Mouse (Mus musculus) forebrain, embryonic 11.5 days (tissue): ENCODE data around the gene Gm7945. TPM values are rescaled to one million over a fixed set of nuclear protein-coding genes. Genes with fewer than 3 reads are reported as not detected.
"Not testable (repeated sequence)": the region's sequence is repeated elsewhere in the genome, so short reads cannot be mapped to it uniquely, and the experiment has no call there.

Experiments used
- ATAC-seq: fragments of 200-750 bp; cut with Nextera tagmentation; replicated peaks from 2 replicates; pipeline ENCODE4 v1.8.0; 2017; ENCODE audit warnings: moderate TSS enrichment; ENCODE audit not compliant: low FRiP score
- DNase-seq: peaks from one replicate; pipeline ENCODE4 v3.0.0-alpha.2; 2017; ENCODE audit warnings: low spot score
- H3K27ac ChIP-seq: fragments of 300-500 bp; sonication (generic); 2 replicates; pipeline ENCODE4 v1.5.1; 2014; ENCODE audit warnings: low read depth, low read length
- H3K27me3 ChIP-seq: fragments of 300-500 bp; sonication (generic); 2 replicates; pipeline ENCODE4 v1.6.1; 2014; ENCODE audit warnings: mild to moderate bottlenecking, low read length, mixed read lengths; ENCODE audit not compliant: control insufficient read depth, insufficient read depth
- H3K36me3 ChIP-seq: fragments of 300-500 bp; sonication (generic); 2 replicates; pipeline ENCODE4 v1.6.1; 2014; ENCODE audit warnings: mild to moderate bottlenecking, low read length, moderate library complexity, mixed read lengths; ENCODE audit not compliant: control insufficient read depth, insufficient read depth
- H3K4me1 ChIP-seq: fragments of 300-500 bp; sonication (generic); replicated peaks from 2 replicates; pipeline ENCODE4 v1.6.1; 2014; ENCODE audit warnings: low read length, mixed read lengths; ENCODE audit not compliant: control insufficient read depth, insufficient read depth
- H3K4me2 ChIP-seq: fragments of 300-500 bp; sonication (generic); 2 replicates; pipeline ENCODE4 v1.6.1; 2014; ENCODE audit warnings: low read depth, mild to moderate bottlenecking, low read length, moderate library complexity, mixed read lengths; ENCODE audit not compliant: severe bottlenecking
- H3K4me3 ChIP-seq: fragments of 300-500 bp; sonication (generic); 2 replicates; pipeline ENCODE4 v1.5.1; 2014; ENCODE audit warnings: low read depth, low read length
- H3K9ac ChIP-seq: fragments of 300-500 bp; sonication (generic); 2 replicates; pipeline ENCODE4 v1.6.1; 2014; ENCODE audit warnings: low read length
- H3K9me3 ChIP-seq: fragments of 300-500 bp; sonication (generic); 2 replicates; pipeline ENCODE4 v1.6.1; 2016; ENCODE audit warnings: low read length, mixed read lengths; ENCODE audit not compliant: control insufficient read depth
- WGBS: fragments of 180-500 bp; shearing (Covaris S2); extraction: QIAGEN DNeasy Blood & Tissue Kit; methylation state at CpG from one replicate; pipeline ENCODE4 v1.1.7; 2014; 5-methylcytosine and 5-hydroxymethylcytosine counted together
- polyA plus RNA-seq: library from polyadenylated mRNA; unstranded; fragments of >200 nt; fragmentation: Nextera tagmentation; extraction: Ambion mirVana; gene quantifications from 2 replicates; pipeline ENCODE4 v1.2.1, GENCODE M21; 2014

Gene Gm7945
- polyA plus RNA-seq: not detected in 2 replicates

DNA sequence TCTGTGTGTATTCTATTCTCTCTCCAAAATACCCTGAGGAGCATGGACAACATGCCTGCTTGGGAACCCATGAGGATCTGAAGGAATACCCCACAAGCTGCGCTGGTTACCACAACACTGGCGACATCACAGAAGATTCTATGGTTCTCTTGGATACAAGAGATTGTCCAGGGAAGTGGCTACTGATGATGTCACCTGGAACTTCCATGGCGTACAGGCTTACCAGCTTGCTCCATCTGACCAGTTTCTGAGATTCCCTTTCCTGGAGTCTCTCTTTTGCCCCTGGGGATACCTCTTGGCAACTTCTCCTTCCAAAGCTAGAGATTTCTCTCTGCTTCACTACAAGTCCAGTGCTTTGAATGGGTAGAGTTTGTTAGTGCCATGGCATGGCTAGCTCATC, at the start of gene Gm7945:
Gm7945 (minus strand) TSS at position 101 of the 400 bp plus-strand sequence.
- WGBS: no CpG with 5 or more reads among the region's 3 CpGs
- not testable (repeated sequence) for H3K27me3 ChIP-seq, H3K9me3 ChIP-seq, H3K9ac ChIP-seq, H3K4me2 ChIP-seq, H3K36me3 ChIP-seq, H3K27ac ChIP-seq, DNase-seq, H3K4me1 ChIP-seq, ATAC-seq, H3K4me3 ChIP-seq

DNA sequence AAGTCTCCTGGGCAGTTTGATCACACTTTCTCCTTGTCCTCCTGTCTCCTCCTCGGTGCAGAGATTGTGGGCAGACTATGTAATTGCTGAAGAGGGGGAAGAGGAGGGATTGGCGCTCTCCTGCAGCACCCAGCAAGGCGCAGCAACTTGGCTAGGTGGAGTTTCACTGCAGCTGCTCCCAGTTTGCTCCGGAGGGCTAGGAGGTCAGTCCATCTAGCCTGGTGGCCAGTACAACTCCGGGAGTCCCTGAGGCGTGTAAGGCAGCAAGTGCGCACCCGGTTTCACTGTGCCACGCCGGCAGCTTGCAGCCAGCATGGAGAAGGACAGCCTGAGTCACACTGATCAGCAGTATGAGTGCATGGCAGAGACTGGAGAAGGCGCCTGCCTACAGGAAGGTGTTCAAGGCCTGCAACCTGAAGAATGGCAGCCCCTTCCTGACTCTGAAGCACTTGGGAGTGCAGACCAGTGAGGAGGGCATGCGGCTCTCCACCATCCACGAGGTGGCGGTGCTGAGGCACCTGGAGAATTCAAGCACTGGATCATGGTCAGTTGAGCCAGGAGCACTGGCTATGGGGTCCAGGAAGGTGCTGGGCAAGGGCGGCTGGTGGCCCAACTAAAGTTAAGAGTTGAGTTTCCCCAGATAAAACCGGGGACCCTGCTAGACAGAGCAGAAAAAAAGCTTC, 39.4 kb upstream of the Gm7945 start:
- peak; percentile 54 for DNase-seq
- not testable (repeated sequence) for H3K27ac ChIP-seq, H3K36me3 ChIP-seq, H3K27me3 ChIP-seq, H3K4me1 ChIP-seq, H3K9me3 ChIP-seq, ATAC-seq, H3K4me2 ChIP-seq, H3K4me3 ChIP-seq, H3K9ac ChIP-seq
- WGBS: 20% methylated on average over 10 of the region's 16 CpGs

DNA sequence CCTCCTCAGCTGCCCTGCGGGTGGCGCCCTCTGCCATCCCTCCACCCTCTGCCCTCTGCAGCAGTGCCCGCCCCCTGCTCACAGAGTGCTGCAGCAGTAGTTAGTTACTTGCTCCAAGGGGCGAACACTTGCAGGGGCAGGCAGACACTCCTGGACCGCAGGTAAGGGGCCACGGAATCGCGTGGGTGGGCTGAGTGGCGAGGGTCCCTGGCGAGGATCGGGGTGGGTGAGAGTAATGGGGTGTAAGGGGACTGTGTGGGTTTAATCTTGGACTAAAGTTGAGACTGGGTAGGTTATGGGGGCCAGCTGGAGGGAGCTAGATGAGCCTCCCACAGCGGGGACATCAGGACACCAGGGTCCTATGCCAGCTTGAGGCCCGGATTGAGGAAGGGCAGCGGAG, 38.5 kb upstream of the Gm7945 start:
- H3K4me1 ChIP-seq, H3K4me3 ChIP-seq, H3K27ac ChIP-seq, H3K9ac ChIP-seq, H3K9me3 ChIP-seq, H3K4me2 ChIP-seq, H3K27me3 ChIP-seq, H3K36me3 ChIP-seq, ATAC-seq: not testable (repeated sequence)
- DNase-seq: peak; percentile 44
- WGBS: 5% methylated on average over 11 of the region's 14 CpGs

DNA sequence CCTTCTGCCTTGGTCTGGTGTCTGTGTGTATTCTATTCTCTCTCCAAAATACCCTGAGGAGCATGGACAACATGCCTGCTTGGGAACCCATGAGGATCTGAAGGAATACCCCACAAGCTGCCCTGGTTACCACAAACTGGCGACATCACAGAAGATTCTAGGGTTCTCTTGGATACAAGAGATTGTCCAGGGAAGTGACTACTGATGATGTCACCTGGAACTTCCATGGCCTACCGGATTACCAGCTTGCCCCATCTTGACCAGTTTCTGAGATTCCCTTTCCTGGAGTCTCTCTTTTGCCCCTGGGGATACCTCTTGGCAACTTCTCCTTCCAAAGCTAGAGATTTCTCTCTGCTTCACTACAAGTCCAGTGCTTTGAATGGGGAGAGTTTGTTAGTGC, 22.0 kb upstream of the Gm7945 start, which contains the start of gene Gm6482:
Gm6482 (minus strand) TSS at position 101 of the 400 bp plus-strand sequence.
- DNase-seq, ATAC-seq, H3K4me3 ChIP-seq, H3K27ac ChIP-seq, H3K9me3 ChIP-seq, H3K4me1 ChIP-seq, H3K36me3 ChIP-seq, H3K27me3 ChIP-seq, H3K9ac ChIP-seq, H3K4me2 ChIP-seq: not testable (repeated sequence)
- no CpG with 5 or more reads among the region's 2 CpGs for WGBS

DNA sequence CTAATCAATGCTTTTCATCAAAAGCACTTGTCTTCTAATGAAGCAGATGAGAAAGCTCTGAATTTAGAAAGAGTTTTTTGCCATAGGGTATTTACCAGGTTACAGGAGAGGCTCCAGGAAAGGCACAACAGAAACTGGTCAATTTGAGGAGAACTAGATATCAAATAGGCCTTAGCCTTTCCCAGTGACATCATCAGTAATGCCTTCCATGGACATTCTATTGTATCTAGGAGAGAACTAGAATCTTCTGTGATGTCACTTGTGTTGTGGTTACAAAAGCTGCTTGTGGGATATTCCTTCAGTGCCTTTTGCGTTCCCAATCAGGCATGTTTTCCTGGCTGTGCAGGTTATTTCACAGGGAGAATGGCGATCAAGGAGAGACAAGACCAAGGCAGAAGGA, 37.9 kb downstream of the Gm7945 start, which contains the start of gene Gm5798:
Gm5798 (plus strand) TSS at position 301 of the 400 bp plus-strand sequence.
- ATAC-seq, H3K9me3 ChIP-seq, DNase-seq, H3K4me1 ChIP-seq, H3K27me3 ChIP-seq, H3K4me2 ChIP-seq, H3K9ac ChIP-seq, H3K27ac ChIP-seq, H3K4me3 ChIP-seq, H3K36me3 ChIP-seq: not testable (repeated sequence)
- WGBS: 62% methylated on average over 2 of the region's 2 CpGs

Other genes starting within 250 kb of the Gm7945 start
- gene Mbl1, start 234.9 kb downstream of the Gm7945 start, polyA plus RNA-seq: not detected in 2 replicates
- not detected in 2 replicates for gene Sftpd, start 201.2 kb downstream of the Gm7945 start, polyA plus RNA-seq
- gene Gm2832, start 107.6 kb downstream of the Gm7945 start, polyA plus RNA-seq: not detected in 2 replicates
- not detected in 2 replicates for gene Gm5798, start 37.8 kb downstream of the Gm7945 start, polyA plus RNA-seq
- gene Gm6482, start 21.9 kb upstream of the Gm7945 start, polyA plus RNA-seq: not detected in 2 replicates
- gene Gm7954, start 67.1 kb upstream of the Gm7945 start, polyA plus RNA-seq: not detected in 2 replicates
- not detected in 2 replicates for gene Gm3486, start 103.1 kb upstream of the Gm7945 start, polyA plus RNA-seq
- not detected in 2 replicates for gene Gm7970, start 169.2 kb upstream of the Gm7945 start, polyA plus RNA-seq
- gene 1700049E17Rik2, start 186.8 kb upstream of the Gm7945 start, polyA plus RNA-seq: not detected in 2 replicates
- not detected in 2 replicates for gene Gm3072, start 238.2 kb upstream of the Gm7945 start, polyA plus RNA-seq